Mouse (Mus musculus) liver, postnatal 0 days (tissue): ENCODE results near the gene Prr23a3. TPM values are rescaled to one million over a fixed set of nuclear protein-coding genes. Genes with fewer than 3 reads are reported as not detected.

Experiments
- ATAC-seq: fragments of 200-750 bp; cut with Nextera tagmentation; 2 replicates; pipeline ENCODE4 v1.8.0; 2017; ENCODE audit warnings: mild to moderate bottlenecking, moderate library complexity
- DNase-seq: peaks from one replicate; pipeline ENCODE4 v3.0.0-alpha.2; 2016
- H3K27ac ChIP-seq: fragments of 300-500 bp; sonication (generic); 2 replicates; pipeline ENCODE4 v1.5.1; 2014; ENCODE audit warnings: antibody characterized with exemption, moderate library complexity, mild to moderate bottlenecking, low read depth
- H3K27me3 ChIP-seq: fragments of 300-500 bp; sonication (generic); 2 replicates; pipeline ENCODE4 v1.6.1; 2014; ENCODE audit warnings: low read length, control low read depth, mixed read lengths; ENCODE audit not compliant: insufficient read depth
- H3K36me3 ChIP-seq: fragments of 300-500 bp; sonication (generic); replicated peaks from 2 replicates; pipeline ENCODE4 v1.6.1; 2014; ENCODE audit warnings: mild to moderate bottlenecking, control low read depth, low read length, moderate library complexity, mixed read lengths; ENCODE audit not compliant: insufficient read depth
- H3K4me1 ChIP-seq: fragments of 300-500 bp; sonication (generic); 2 replicates; pipeline ENCODE4 v1.6.1; 2014; ENCODE audit warnings: antibody characterized with exemption, mild to moderate bottlenecking, control low read depth; ENCODE audit not compliant: insufficient read depth
- H3K4me2 ChIP-seq: fragments of 300-500 bp; sonication (generic); 2 replicates; pipeline ENCODE4 v1.6.1; 2014; ENCODE audit warnings: low read depth, mild to moderate bottlenecking, low read length, moderate library complexity, mixed read lengths
- H3K4me3 ChIP-seq: fragments of 300-500 bp; sonication (generic); 2 replicates; pipeline ENCODE4 v1.5.1; 2014; ENCODE audit warnings: low read depth, low read length
- H3K9ac ChIP-seq: fragments of 300-500 bp; sonication (generic); replicated peaks from 2 replicates; pipeline ENCODE4 v1.6.1; 2014; ENCODE audit warnings: mild to moderate bottlenecking, moderate library complexity
- H3K9me3 ChIP-seq: fragments of 300-500 bp; sonication (generic); 2 replicates; pipeline ENCODE4 v1.6.1; 2016; ENCODE audit warnings: mild to moderate bottlenecking, control low read depth, low read length, mixed read lengths
- CTCF ChIP-seq: sonication (generic); IDR thresholded peaks from 2 replicates; pipeline ENCODE4 v1.5.1; 2016; ENCODE audit warnings: antibody characterized with exemption, low read depth
- EP300 ChIP-seq: IDR thresholded peaks from 2 replicates; pipeline ENCODE4 v1.6.1; 2016; ENCODE audit warnings: antibody characterized with exemption, low read depth, mild to moderate bottlenecking
- WGBS: fragments of 180-500 bp; shearing (Covaris S2); extraction: QIAGEN DNeasy Blood & Tissue Kit; methylation state at CpG from one replicate; pipeline ENCODE4 v1.1.7; 2014; ENCODE audit not compliant: insufficient replicate concordance; 5-methylcytosine and 5-hydroxymethylcytosine counted together
- polyA plus RNA-seq: library from polyadenylated mRNA; unstranded; fragments of >200 nt; fragmentation: Nextera tagmentation; extraction: Ambion mirVana; gene quantifications from 2 replicates; pipeline ENCODE4 v1.2.1, GENCODE M21; 2015

Prr23a3 gene
- polyA plus RNA-seq, 1 experiment from 2014 or later: not detected

GRCm38 (mm10) chr9:98902819-98903218, 38.3 kb downstream of the Prr23a3 start, which contains the start of gene 7420426K07Rik:
7420426K07Rik (plus strand) TSS chr9:98903119.
- Histone ChIP-seq H3K27ac (no peak within 1 kb of the TSS), H3K9me3 (no peaks in the 10 kb centered on the region), H3K27me3 (no peaks in the 10 kb centered on the region), H3K4me1 (no peaks in the 10 kb centered on the region), H3K9ac (no peak within 1 kb of the TSS), H3K4me2 (no peak within 1 kb of the TSS), H3K4me3 (no peak within 1 kb of the TSS), H3K36me3 (no peaks in the 10 kb centered on the region)
- 83% methylated on average over 2 of the region's 2 CpGs for WGBS
- TF ChIP-seq CTCF: no peak
- no peak for TF ChIP-seq EP300
- DNase-seq: no peak
- no peak for ATAC-seq

Other genes starting within 250 kb of the Prr23a3 start
- not detected in 2 replicates for gene Prr23a1, start 22.3 kb upstream of the Prr23a3 start, polyA plus RNA-seq
- not detected in 2 replicates for gene Prr23a2, start 8.3 kb upstream of the Prr23a3 start, polyA plus RNA-seq
- gene 7420426K07Rik, start 38.4 kb downstream of the Prr23a3 start, polyA plus RNA-seq: not detected in 2 replicates
- gene Foxl2, start 90.5 kb downstream of the Prr23a3 start, polyA plus RNA-seq: not detected in 2 replicates
- gene Faim, start 121.6 kb downstream of the Prr23a3 start, polyA plus RNA-seq: 16.2 and 16.7 TPM in 2 replicates
- gene Gm1123, start 170.9 kb downstream of the Prr23a3 start, polyA plus RNA-seq: 0.07 TPM in 1 of 2 replicates, not detected in the other